Mouse (Mus musculus) forebrain, embryonic 12.5 days (tissue): Measurements from ENCODE around the gene Sdc3. TPM values are rescaled to one million over a fixed set of nuclear protein-coding genes. Genes with fewer than 3 reads are reported as not detected.
A peak's percentile ranks its signal among the peaks of the same experiment; 100 is the strongest.

ENCODE experiments used
- ATAC-seq: fragments of 200-750 bp; cut with Nextera tagmentation; 2 replicates; pipeline ENCODE4 v1.8.0; 2017; ENCODE audit warnings: moderate TSS enrichment; ENCODE audit not compliant: low FRiP score
- H3K27ac ChIP-seq: fragments of 300-500 bp; sonication (generic); 2 replicates; pipeline ENCODE4 v1.5.1; 2016; ENCODE audit warnings: mild to moderate bottlenecking
- H3K27me3 ChIP-seq: fragments of 300-500 bp; sonication (generic); 2 replicates; pipeline ENCODE4 v1.6.1; 2016; ENCODE audit warnings: mild to moderate bottlenecking
- H3K36me3 ChIP-seq: fragments of 300-500 bp; sonication (generic); replicated peaks from 2 replicates; pipeline ENCODE4 v1.6.1; 2016; ENCODE audit warnings: mild to moderate bottlenecking
- H3K4me1 ChIP-seq: fragments of 300-500 bp; sonication (generic); 2 replicates; pipeline ENCODE4 v1.6.1; 2016
- H3K4me2 ChIP-seq: fragments of 300-500 bp; sonication (generic); 2 replicates; pipeline ENCODE4 v1.6.1; 2016; ENCODE audit warnings: mild to moderate bottlenecking, moderate library complexity
- H3K4me3 ChIP-seq: fragments of 300-500 bp; sonication (generic); replicated peaks from 2 replicates; pipeline ENCODE4 v1.5.1; 2016; ENCODE audit warnings: mild to moderate bottlenecking
- H3K9ac ChIP-seq: fragments of 300-500 bp; sonication (generic); 2 replicates; pipeline ENCODE4 v1.6.1; 2016; ENCODE audit warnings: mild to moderate bottlenecking
- H3K9me3 ChIP-seq: fragments of 300-500 bp; sonication (generic); 2 replicates; pipeline ENCODE4 v1.6.1; 2016
- WGBS: fragments of 180-500 bp; shearing (Covaris S2); methylation state at CpG from one replicate; pipeline ENCODE4 v1.1.7; 2016; 5-methylcytosine and 5-hydroxymethylcytosine counted together
- polyA plus RNA-seq: library from polyadenylated mRNA; unstranded; fragments of >200 nt; fragmentation: Nextera tagmentation; extraction: Ambion mirVana; gene quantifications from 2 replicates; pipeline ENCODE4 v1.2.1, GENCODE M21; 2016

Sdc3 gene
- polyA plus RNA-seq, 1 experiment from 2014 or later, result 37.4 TPM

GRCm38 (mm10) chr4:130766926-130767325, 25.4 kb upstream of the Sdc3 start:
- no peaks in the 10 kb centered on the region for H3K9me3 ChIP-seq
- peaks cover 86% of the 10 kb centered on the region for H3K36me3 ChIP-seq
- H3K27me3 ChIP-seq, result no peaks in the 10 kb centered on the region
- H3K4me1 ChIP-seq, result no peaks in the 10 kb centered on the region
- no peak for ATAC-seq
- H3K9ac ChIP-seq, result no peak overlapping the region
- no peak overlapping the region for H3K27ac ChIP-seq
- H3K4me2 ChIP-seq, result no peak overlapping the region
- 88% methylated on average over 4 of the region's 4 CpGs for WGBS
- H3K4me3 ChIP-seq, result no peak overlapping the region

GRCm38 (mm10) chr4:130773899-130774298, 18.4 kb upstream of the Sdc3 start:
- H3K4me2 ChIP-seq, result no peak overlapping the region
- H3K27me3 ChIP-seq, result no peaks in the 10 kb centered on the region
- H3K9ac ChIP-seq, result no peak overlapping the region
- H3K9me3 ChIP-seq, result no peaks in the 10 kb centered on the region
- no peak overlapping the region for H3K4me3 ChIP-seq
- H3K36me3 ChIP-seq, result peaks cover 82% of the 10 kb centered on the region
- peaks cover 12% of the 10 kb centered on the region; the same call in 1 of the 2 replicates for H3K4me1 ChIP-seq
- H3K27ac ChIP-seq, result no peak overlapping the region
- WGBS, result 89% methylated on average over 4 of the region's 4 CpGs
- ATAC-seq, result no peak

GRCm38 (mm10) chr4:130774822-130775221, 17.5 kb upstream of the Sdc3 start:
- H3K4me1 ChIP-seq, result peaks cover 12% of the 10 kb centered on the region; the same call in 1 of the 2 replicates
- H3K36me3 ChIP-seq, result peaks cover 87% of the 10 kb centered on the region
- no peak overlapping the region for H3K9ac ChIP-seq
- no peak overlapping the region for H3K4me3 ChIP-seq
- H3K27ac ChIP-seq, result no peak overlapping the region
- no peaks in the 10 kb centered on the region for H3K9me3 ChIP-seq
- H3K27me3 ChIP-seq, result no peaks in the 10 kb centered on the region
- H3K4me2 ChIP-seq, result no peak overlapping the region
- WGBS, result 94% methylated on average over 4 of the region's 4 CpGs
- no peak for ATAC-seq

- no peak for ATAC-seq
These were observed 14.7 kb upstream of the Sdc3 start for GRCm38 (mm10) chr4:130777647-130778046.

GRCm38 (mm10) chr4:130779037-130779436, 13.3 kb upstream of the Sdc3 start:
- Histone ChIP-seq H3K4me2 (no peak overlapping the region), H3K9ac (no peak overlapping the region), H3K36me3 (peaks cover 68% of the 10 kb centered on the region), H3K4me3 (no peak overlapping the region), H3K4me1 (peaks cover 12% of the 10 kb centered on the region; the same call in 1 of the 2 replicates), H3K27ac (no peak overlapping the region), H3K27me3 (no peaks in the 10 kb centered on the region), H3K9me3 (no peaks in the 10 kb centered on the region)
- 85% methylated on average over 3 of the region's 3 CpGs for WGBS
- no peak for ATAC-seq

More at GRCm38 (mm10) chr4:130777647-130778046, 14.7 kb upstream of the Sdc3 start:
- Histone ChIP-seq H3K4me2 (no peak overlapping the region), H3K4me3 (no peak overlapping the region), H3K27ac (no peak overlapping the region), H3K27me3 (no peaks in the 10 kb centered on the region), H3K9ac (no peak overlapping the region), H3K9me3 (no peaks in the 10 kb centered on the region), H3K36me3 (peaks cover 82% of the 10 kb centered on the region), H3K4me1 (peaks cover 12% of the 10 kb centered on the region; the same call in 1 of the 2 replicates)
- WGBS, result 51% methylated on average over 10 of the region's 10 CpGs

- Histone ChIP-seq H3K4me1 (no peaks in the 10 kb centered on the region), H3K9ac (no peak overlapping the region), H3K4me2 (no peak overlapping the region), H3K4me3 (no peak overlapping the region), H3K27ac (no peak overlapping the region), H3K36me3 (peaks cover 40% of the 10 kb centered on the region), H3K27me3 (no peaks in the 10 kb centered on the region), H3K9me3 (no peaks in the 10 kb centered on the region)
- 91% methylated on average over 2 of the region's 2 CpGs for WGBS
- no peak for ATAC-seq
These were observed 9.8 kb upstream of the Sdc3 start for GRCm38 (mm10) chr4:130782492-130782891.

GRCm38 (mm10) chr4:130784755-130785154, 7.6 kb upstream of the Sdc3 start:
- Histone ChIP-seq H3K9ac (no peak overlapping the region), H3K27ac (no peak overlapping the region), H3K4me2 (no peak overlapping the region), H3K4me3 (no peak overlapping the region), H3K27me3 (no peaks in the 10 kb centered on the region), H3K9me3 (no peaks in the 10 kb centered on the region), H3K4me1 (no peaks in the 10 kb centered on the region), H3K36me3 (peaks cover 19% of the 10 kb centered on the region)
- no peak for ATAC-seq
- 37% methylated on average over 4 of the region's 4 CpGs for WGBS

- WGBS, result 70% methylated on average over 5 of the region's 5 CpGs
- Histone ChIP-seq H3K4me2 (no peak overlapping the region), H3K9me3 (no peaks in the 10 kb centered on the region), H3K4me3 (no peak overlapping the region), H3K4me1 (peaks cover 7% of the 10 kb centered on the region), H3K36me3 (no peaks in the 10 kb centered on the region), H3K27ac (no peak overlapping the region), H3K27me3 (peaks cover 17% of the 10 kb centered on the region), H3K9ac (no peak overlapping the region)
- no peak for ATAC-seq
These were observed 4.8 kb upstream of the Sdc3 start for GRCm38 (mm10) chr4:130787530-130787929.

- Histone ChIP-seq H3K4me2 (no peak overlapping the region), H3K4me1 (peaks cover 19% of the 10 kb centered on the region), H3K36me3 (no peaks in the 10 kb centered on the region), H3K9me3 (no peaks in the 10 kb centered on the region), H3K9ac (no peak overlapping the region), H3K27me3 (peaks cover 40% of the 10 kb centered on the region), H3K27ac (no peak overlapping the region), H3K4me3 (no peak overlapping the region)
- 10% methylated on average over 6 of the region's 6 CpGs for WGBS
- no peak for ATAC-seq
These were observed 2.2 kb upstream of the Sdc3 start for GRCm38 (mm10) chr4:130790180-130790579.

GRCm38 (mm10) chr4:130791811-130792375, 444 bp upstream of the Sdc3 start:
- peak overlapping the region; percentile 97 for H3K4me2 ChIP-seq
- peak overlapping the region; percentile 88 for H3K9ac ChIP-seq
- H3K4me1 ChIP-seq, result peaks cover 23% of the 10 kb centered on the region
- H3K9me3 ChIP-seq, result no peaks in the 10 kb centered on the region
- no peaks in the 10 kb centered on the region for H3K36me3 ChIP-seq
- ATAC-seq, result peak; percentile 24
- 7% methylated on average over 19 of the region's 19 CpGs for WGBS
- peak overlapping the region; percentile 80; the same call in 1 of the 2 replicates for H3K27ac ChIP-seq
- H3K27me3 ChIP-seq, result peaks cover 52% of the 10 kb centered on the region
- peak overlapping the region; percentile 91 for H3K4me3 ChIP-seq

- H3K27ac ChIP-seq, result peak overlapping the region; percentile 80; the same call in 1 of the 2 replicates
These were observed 804 bp downstream of the Sdc3 start for GRCm38 (mm10) chr4:130793180-130793501.

GRCm38 (mm10) chr4:130794771-130795170, 2.4 kb downstream of the Sdc3 start:
- Histone ChIP-seq H3K27me3 (peaks cover 52% of the 10 kb centered on the region), H3K9ac (no peak overlapping the region), H3K9me3 (no peaks in the 10 kb centered on the region), H3K36me3 (no peaks in the 10 kb centered on the region), H3K4me1 (peaks cover 51% of the 10 kb centered on the region), H3K4me2 (peak overlapping the region; percentile 35; the same call in 1 of the 2 replicates), H3K27ac (no peak overlapping the region), H3K4me3 (no peak overlapping the region)
- 61% methylated on average over 4 of the region's 4 CpGs for WGBS
- no peak for ATAC-seq

More at GRCm38 (mm10) chr4:130793180-130793501, 804 bp downstream of the Sdc3 start:
- Histone ChIP-seq H3K4me1 (peaks cover 35% of the 10 kb centered on the region), H3K36me3 (no peaks in the 10 kb centered on the region), H3K9me3 (no peaks in the 10 kb centered on the region), H3K4me3 (peak overlapping the region; percentile 91), H3K27me3 (peaks cover 52% of the 10 kb centered on the region), H3K4me2 (peak overlapping the region; percentile 97), H3K9ac (peak overlapping the region; percentile 88)
- no peak; the same call in 1 of the 2 replicates for ATAC-seq
- 49% methylated on average over 7 of the region's 7 CpGs for WGBS

- 89% methylated on average over 6 of the region's 6 CpGs for WGBS
- Histone ChIP-seq H3K27me3 (peaks cover 52% of the 10 kb centered on the region), H3K4me2 (no peak overlapping the region), H3K4me1 (peaks cover 52% of the 10 kb centered on the region), H3K27ac (no peak overlapping the region), H3K9me3 (no peaks in the 10 kb centered on the region), H3K9ac (no peak overlapping the region), H3K36me3 (no peaks in the 10 kb centered on the region), H3K4me3 (no peak overlapping the region)
- ATAC-seq, result no peak
These were observed 3.6 kb downstream of the Sdc3 start for GRCm38 (mm10) chr4:130795970-130796369.
